Mouse (Mus musculus): ENCODE data around the gene Elovl6.

GRCm38 (mm10) chr3:129509725-129510124, 22.4 kb upstream of the Elovl6 start:
- TF ChIP-seq CTCF (IDR thresholded peaks at IDR 0.05; ENCODE audit: low read depth, low read length) (no peak), POLR2A (IDR thresholded peaks at IDR 0.05; ENCODE audit: borderline replicate concordance, low read depth, low read length) (no peak)
